Mouse (Mus musculus) gastrocnemius, postnatal 10 days (tissue): ENCODE measurements at regions not wholly inside any gene's neighbourhood (a gene's known extent, or its start where the extent isn't known, plus 50 kb on each side); places are given as distances from the start of the nearest gene placed in this dataset.

Experiments
- DNase-seq: peaks from one replicate; pipeline ENCODE4 v3.0.0; 2021; ENCODE audit warnings: mixed read lengths

DNA sequence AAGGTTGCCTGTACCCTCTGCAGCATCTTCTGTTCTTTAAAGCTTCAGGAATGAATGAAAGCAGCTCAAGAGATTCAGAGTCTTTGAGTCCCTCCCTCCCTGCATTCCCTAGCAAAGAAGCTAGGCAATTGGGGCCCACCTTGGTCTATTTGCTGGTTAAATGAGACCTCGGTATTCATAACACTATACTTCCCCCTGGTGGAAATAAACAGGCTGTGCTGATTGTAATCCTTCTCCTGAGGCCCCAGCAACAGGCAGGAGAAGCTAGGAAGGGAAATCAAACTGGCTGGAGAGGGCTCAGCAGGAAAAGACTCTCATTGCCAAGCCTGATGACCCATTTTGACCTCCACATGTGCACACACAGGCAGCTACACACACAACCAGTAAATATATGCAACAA lies 137.1 kb downstream of the Sh3bp4 start:
- no peak for DNase-seq

- DNase-seq: no peak
Observed at GRCm38 (mm10) chr1:89211116-89211515, 140.9 kb downstream of the Sh3bp4 start.

DNA sequence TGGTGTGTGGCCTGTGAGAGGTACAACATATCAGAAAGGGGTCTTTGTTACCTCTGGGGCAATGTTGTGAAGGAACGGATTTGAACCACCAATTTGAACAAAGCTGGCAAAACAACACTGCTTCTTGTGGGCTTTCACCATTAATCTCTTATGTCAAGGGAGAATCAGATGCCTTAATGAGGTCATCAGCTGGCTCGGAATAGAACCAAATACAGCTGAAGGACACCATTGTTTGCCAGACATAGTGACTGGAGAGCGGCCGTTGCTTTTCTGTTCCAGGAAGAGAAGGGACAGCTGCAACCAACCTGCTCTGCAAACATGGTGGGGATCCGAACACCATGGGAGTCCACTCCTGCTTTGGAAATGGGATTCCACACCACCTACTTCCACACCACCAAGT lies 158.2 kb downstream of the Sh3bp4 start:
- DNase-seq: no peak

GRCm38 (mm10) chr1:89231756-89232155 lies 161.5 kb downstream of the Sh3bp4 start:
- peak; percentile 24 for DNase-seq

DNA sequence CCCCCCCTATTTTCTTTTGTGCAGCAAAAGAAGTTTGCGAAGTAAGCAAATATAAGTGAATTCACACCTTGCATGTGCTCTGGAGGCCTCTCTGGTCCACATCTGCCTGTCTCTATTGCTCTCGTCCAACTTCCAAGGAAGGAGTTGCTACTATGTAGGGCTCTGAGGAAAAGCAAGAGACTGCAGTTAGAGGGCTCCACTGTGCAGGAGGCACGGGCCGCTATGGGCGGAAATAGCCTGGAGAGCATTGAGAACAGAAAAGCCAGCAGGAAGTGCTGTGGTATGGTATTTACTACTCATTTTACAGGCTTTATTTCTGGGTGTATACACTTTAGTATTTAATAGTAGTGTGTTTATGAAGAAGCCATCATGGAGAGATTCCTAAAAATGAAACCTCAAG lies 162.2 kb downstream of the Sh3bp4 start:
- DNase-seq: no peak

DNA sequence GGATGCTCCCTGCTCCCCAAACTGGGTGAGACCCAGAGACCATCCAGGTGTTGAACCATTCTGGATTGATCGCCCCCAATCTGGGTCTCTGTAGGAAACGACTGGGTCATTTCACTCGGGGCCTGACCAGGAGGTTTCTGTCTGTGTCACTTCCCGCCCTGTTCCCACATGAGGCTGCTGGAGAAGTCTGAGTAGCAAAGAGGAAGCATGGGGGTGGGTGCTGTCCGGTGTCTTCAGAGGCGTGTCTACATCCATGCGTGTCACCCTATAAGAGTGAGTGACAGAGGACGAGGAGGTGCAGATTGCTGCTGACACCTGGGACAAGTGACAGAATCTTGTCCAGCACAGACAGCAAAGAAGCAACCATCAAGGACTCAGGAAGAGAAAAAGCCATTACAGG lies 164.7 kb downstream of the Sh3bp4 start:
- DNase-seq: no peak

DNA sequence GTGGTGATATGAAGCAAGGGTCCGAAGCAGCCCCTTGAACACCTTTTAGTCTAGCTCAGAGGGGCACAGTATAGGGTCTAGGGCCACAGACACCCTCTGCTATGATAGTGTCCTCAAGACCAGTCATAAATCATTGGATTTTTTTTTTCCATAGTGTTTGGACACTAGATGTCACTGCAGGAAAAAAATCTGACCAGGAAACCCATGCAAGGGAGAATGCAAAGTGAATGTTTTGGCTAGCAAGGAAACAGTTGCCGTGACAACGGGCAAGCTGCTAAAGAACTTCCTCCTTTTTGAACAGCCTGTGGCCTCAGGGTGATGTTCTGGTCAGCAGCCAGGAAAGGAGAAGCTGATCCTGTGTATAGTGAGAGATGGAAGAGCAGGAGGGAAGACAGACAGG lies 165.1 kb downstream of the Sh3bp4 start:
- peak; percentile 40 for DNase-seq

- DNase-seq: no peak
Observed at GRCm38 (mm10) chr1:89237696-89238095, 167.5 kb downstream of the Sh3bp4 start.

- no peak for DNase-seq
Observed at GRCm38 (mm10) chr1:89244598-89244997, 174.4 kb downstream of the Sh3bp4 start.

DNA sequence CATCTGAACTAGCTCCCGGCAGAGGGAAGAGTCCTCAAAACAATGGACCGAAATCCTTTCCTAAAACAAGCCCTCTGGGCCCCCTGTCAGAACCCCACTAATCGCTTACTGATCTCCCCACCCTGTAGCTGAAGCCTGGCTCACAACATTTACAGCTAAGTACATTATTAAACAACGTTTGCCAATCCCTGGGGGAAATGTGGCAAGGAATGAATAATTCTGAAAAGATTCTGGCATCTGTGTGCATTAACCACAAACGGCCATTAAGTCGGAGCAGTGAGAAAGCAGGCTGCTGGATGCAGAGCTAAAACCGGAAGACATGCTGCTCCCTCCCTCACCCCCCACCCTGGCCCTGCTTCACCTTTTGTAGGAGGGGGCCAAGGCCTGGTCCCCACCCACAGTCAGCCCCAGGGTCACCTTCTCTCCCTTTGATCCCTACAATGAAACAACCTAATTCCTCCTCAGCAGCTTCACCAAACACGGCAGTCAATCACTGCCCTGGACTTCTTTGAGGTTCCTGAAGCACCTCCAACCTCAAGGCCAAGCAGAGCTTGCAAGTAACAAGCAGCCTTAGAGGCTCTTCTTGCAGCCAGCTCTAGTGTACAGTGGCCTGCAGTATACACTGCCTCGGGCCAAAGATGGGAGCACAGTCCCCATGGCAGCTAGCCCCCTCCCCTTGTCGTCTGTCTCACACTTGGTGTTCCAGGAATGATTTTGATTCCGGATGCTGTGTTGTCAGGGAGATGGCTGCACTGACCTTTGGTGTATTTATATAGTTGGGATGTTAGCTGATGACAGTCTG lies 175.2 kb downstream of the Sh3bp4 start:
- DNase-seq: no peak

GRCm38 (mm10) chr1:89251753-89252152 lies 181.5 kb downstream of the Sh3bp4 start:
- no peak for DNase-seq

GRCm38 (mm10) chr1:89252528-89252927 lies 182.3 kb downstream of the Sh3bp4 start:
- DNase-seq: no peak

GRCm38 (mm10) chr1:89257945-89258344 lies 187.7 kb downstream of the Sh3bp4 start:
- no peak for DNase-seq

GRCm38 (mm10) chr1:89265771-89266170 lies 188.8 kb upstream of the Agap1 start:
- DNase-seq: no peak

DNA sequence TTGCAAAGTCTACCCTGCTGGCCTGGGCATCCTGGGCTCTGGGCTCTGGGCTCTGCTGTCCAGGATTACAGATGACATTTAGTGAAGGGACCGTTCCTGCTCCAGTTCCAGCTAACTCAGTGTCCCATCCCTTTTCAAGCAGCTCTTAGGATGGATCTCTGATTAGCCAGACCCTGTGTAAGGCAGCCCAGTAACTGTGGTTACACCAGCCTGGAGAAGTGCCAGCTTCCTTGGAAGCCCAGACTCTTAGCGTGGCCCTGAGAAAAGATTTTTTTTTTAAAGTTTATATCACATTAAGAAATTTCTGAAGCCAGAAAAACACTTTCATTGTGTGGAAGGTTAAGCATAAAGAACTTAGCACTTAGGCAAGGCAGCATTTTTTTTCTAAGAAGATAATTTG lies 185.8 kb upstream of the Agap1 start:
- DNase-seq: no peak

GRCm38 (mm10) chr1:89271743-89272142 lies 182.9 kb upstream of the Agap1 start:
- DNase-seq: no peak

GRCm38 (mm10) chr1:89273021-89273420 lies 181.6 kb upstream of the Agap1 start:
- no peak for DNase-seq

DNA sequence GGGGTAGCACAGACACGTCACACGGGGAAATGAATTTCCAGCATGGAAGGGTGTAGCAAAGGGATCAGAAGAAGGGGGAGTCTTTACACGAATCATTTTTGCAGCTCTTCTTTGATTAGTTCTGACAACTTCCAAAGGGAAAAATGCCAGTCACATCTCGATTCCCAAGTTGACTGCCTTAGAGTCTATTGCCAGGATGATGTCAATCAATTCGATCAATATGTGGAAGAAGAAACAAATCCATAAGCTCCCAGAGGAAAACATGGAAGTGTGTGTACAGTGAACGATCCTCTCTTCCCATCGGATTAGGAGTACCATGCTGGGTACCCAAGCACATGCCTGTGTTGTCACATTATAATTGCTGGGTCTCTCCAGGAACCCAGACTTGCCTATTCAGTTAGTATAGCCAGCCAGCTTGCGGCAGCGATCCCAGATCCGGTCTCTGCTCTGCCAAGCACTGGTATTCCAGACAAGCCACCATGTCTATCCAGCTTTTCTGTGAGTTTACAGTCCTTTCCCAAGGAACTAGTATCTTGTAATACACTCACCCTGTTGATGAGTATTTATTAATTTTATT lies 180.7 kb upstream of the Agap1 start:
- no peak for DNase-seq

DNA sequence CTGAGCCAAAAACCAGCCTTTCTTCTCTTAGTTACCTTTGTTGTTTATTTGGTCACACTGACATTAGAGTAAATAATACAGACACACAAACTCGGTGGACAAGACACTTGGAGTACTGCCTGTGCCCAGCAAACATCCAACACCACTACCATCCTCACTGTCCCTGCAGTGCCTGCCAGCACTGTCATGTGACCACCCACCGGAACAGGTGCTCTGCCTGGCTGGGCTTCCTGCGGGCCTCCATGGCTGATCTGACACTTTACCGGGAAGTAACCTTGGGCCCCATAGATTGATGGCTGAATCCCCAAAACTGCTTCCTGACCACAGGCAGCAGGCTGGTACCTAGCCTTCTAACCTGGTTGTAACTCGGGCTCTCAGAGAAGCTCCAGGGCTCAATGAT lies 175.2 kb upstream of the Agap1 start:
- no peak for DNase-seq

DNA sequence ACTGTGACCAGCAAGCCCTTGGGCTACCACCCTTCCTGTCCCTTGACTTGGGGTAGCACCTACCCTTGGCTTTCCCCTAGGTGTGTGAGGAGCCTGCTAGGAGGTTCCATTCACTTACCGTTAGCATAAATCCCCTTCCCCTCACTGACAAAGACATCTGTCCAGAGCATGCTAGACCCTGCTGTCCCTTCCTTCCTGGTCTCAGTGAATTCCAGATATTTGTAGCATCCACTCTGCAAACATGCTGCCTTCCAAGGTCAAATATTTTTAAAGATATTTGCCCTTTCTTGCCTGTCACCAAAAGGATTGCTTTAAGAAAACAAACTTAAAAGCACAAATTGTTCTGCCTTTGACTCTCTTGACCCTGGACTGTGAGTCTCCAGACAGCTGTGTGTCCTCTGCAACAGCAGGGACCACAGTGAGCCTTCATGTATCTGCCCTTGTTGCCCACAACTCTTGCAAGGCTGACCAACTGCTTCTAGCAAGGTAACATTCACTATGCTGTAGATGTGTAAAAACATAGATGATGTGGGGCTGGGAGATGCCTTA lies 173.4 kb upstream of the Agap1 start:
- no peak for DNase-seq

DNA sequence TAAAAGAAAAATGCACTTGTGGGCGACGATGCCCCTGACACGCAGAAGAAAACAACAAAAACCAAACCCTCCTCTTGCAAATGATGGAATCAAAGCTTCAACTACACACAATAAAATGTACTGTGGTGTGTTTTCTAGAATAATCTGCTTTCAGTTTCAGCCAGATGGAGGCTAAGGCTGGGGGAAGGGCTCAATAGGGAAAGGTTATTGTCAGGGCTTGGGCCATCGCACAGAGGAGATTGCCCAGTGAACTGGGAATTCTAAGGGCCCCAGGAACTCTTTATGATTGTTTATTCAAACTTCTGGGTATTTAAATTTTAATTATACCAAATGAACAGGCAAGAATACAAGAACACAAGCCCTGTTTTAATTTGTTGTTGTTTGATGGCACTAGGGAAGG lies 169.6 kb upstream of the Agap1 start:
- DNase-seq: no peak

DNA sequence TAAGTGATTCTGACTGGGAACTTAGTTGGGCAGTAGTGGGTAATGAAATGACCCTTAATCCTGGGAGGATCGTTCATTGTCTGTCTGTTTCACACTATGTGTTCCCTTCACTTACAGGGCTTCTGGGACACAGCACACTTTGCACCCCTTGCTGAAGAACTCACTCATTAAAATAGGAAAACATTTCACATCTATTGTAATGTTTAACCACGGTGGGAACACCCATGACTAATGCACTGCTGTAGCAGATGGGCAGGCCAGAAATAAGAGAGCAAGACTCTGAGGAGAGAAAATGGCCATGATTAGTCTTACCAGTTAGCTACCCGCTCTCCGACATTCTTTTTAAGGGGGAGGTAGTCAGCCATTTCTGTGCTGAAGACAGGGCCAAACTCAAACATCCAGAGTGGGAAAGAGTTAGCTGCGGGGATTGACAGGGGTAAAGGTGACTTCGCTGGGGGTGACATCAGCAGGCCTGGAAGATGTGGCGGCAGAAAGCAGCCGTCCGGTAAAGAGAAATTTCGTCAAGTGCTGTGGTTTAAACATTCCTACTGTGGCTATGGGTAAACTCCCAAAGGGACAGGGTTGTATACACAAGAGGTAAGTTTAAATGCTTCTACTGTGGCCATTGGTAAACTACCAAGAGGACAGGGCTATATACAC lies 167.3 kb upstream of the Agap1 start:
- no peak for DNase-seq

- DNase-seq: no peak
Observed at GRCm38 (mm10) chr1:89288001-89288400, 166.6 kb upstream of the Agap1 start.
